Mouse (Mus musculus): ENCODE measurements around the gene 0610040J01Rik. TPM values are rescaled to one million over a fixed set of nuclear protein-coding genes. Genes with fewer than 3 reads are reported as not detected.

0610040J01Rik gene
- 5.7 and 6.1 TPM in 2 replicates for polyA plus RNA-seq (2015; fragmentation: Nextera tagmentation; extraction: Ambion mirVana)

- H3K4me3 ChIP-seq (replicated peaks): peak within 1 kb of the TSS; percentile 56
- H3K4me1 ChIP-seq: 0 out of 2 replicates have a peak, but pooled peaks cover 10% of the 10 kb centered on the region
- H3K4me2 ChIP-seq (replicated peaks): peak within 1 kb of the TSS; percentile 98
- no peaks in the 10 kb centered on the region for H3K36me3 ChIP-seq
- H3K9me3 ChIP-seq (replicated peaks): no peaks in the 10 kb centered on the region
- peak within 1 kb of the TSS; percentile 29; the same call in 1 of the 2 replicates for H3K9ac ChIP-seq
- WGBS: 2% methylated on average over 42 of the region's 42 CpGs
- H3K27me3 ChIP-seq: peaks cover 19% of the 10 kb centered on the region
- peak; percentile 79 for ATAC-seq (ENCODE audit: insufficient number of reproducible peaks, low FRiP score, low TSS enrichment, low read depth)
- no peak within 1 kb of the TSS for H3K27ac ChIP-seq (replicated peaks)
Measured at GRCm38 (mm10) chr5:63811819-63812508, at the start of gene 0610040J01Rik. 0610040J01Rik (plus strand) TSS chr5:63812363.

GRCm38 (mm10) chr5:63765886-63766285 is 46.3 kb upstream of the 0610040J01Rik start:
- Histone ChIP-seq H3K36me3 (no peaks in the 10 kb centered on the region), H3K4me1 (peaks cover 8% of the 10 kb centered on the region; the same call in 1 of the 2 replicates), H3K27ac (replicated peaks) (no peak overlapping the region), H3K9ac (no peak overlapping the region), H3K4me2 (replicated peaks) (no peak overlapping the region), H3K4me3 (replicated peaks) (no peak overlapping the region), H3K9me3 (replicated peaks) (no peaks in the 10 kb centered on the region), H3K27me3 (no peaks in the 10 kb centered on the region)
- WGBS: 73% methylated on average over 4 of the region's 4 CpGs
- no peak for ATAC-seq (ENCODE audit: insufficient number of reproducible peaks, low FRiP score, low TSS enrichment, low read depth)

GRCm38 (mm10) chr5:63766715-63767114 is 45.4 kb upstream of the 0610040J01Rik start:
- Histone ChIP-seq H3K4me3 (replicated peaks) (no peak overlapping the region), H3K27me3 (no peaks in the 10 kb centered on the region), H3K9ac (no peak overlapping the region), H3K4me1 (peaks cover 8% of the 10 kb centered on the region; the same call in 1 of the 2 replicates), H3K4me2 (replicated peaks) (no peak overlapping the region), H3K36me3 (no peaks in the 10 kb centered on the region), H3K9me3 (replicated peaks) (no peaks in the 10 kb centered on the region), H3K27ac (replicated peaks) (no peak overlapping the region)
- no peak for ATAC-seq (ENCODE audit: insufficient number of reproducible peaks, low FRiP score, low TSS enrichment, low read depth)
- 36% methylated on average over 6 of the region's 6 CpGs for WGBS

GRCm38 (mm10) chr5:63767464-63767863 is 44.7 kb upstream of the 0610040J01Rik start:
- WGBS: 52% methylated on average over 8 of the region's 8 CpGs
- no peak overlapping the region for H3K9ac ChIP-seq

GRCm38 (mm10) chr5:63768220-63768619 is 43.9 kb upstream of the 0610040J01Rik start:
- H3K9me3 ChIP-seq (replicated peaks): no peaks in the 10 kb centered on the region
- H3K4me1 ChIP-seq: peaks cover 8% of the 10 kb centered on the region; the same call in 1 of the 2 replicates
- ATAC-seq (ENCODE audit: insufficient number of reproducible peaks, low FRiP score, low TSS enrichment, low read depth): no peak
- H3K27me3 ChIP-seq: no peaks in the 10 kb centered on the region
- H3K4me2 ChIP-seq (replicated peaks): no peak overlapping the region
- no peak overlapping the region for H3K9ac ChIP-seq
- H3K27ac ChIP-seq (replicated peaks): no peak overlapping the region
- no peak overlapping the region for H3K4me3 ChIP-seq (replicated peaks)
- H3K36me3 ChIP-seq: no peaks in the 10 kb centered on the region
- 67% methylated on average over 4 of the region's 4 CpGs for WGBS

More at GRCm38 (mm10) chr5:63767464-63767863, 44.7 kb upstream of the 0610040J01Rik start:
- no peak overlapping the region for H3K27ac ChIP-seq (replicated peaks)
- peak overlapping the region; percentile 18 for H3K4me2 ChIP-seq (replicated peaks)
- no peaks in the 10 kb centered on the region for H3K36me3 ChIP-seq
- H3K4me3 ChIP-seq (replicated peaks): 0 out of 2 replicates have a peak overlapping the region, but pooled peaks have one; percentile 0
- no peaks in the 10 kb centered on the region for H3K27me3 ChIP-seq
- ATAC-seq (ENCODE audit: insufficient number of reproducible peaks, low FRiP score, low TSS enrichment, low read depth): no peak
- peaks cover 8% of the 10 kb centered on the region; the same call in 1 of the 2 replicates for H3K4me1 ChIP-seq
- no peaks in the 10 kb centered on the region for H3K9me3 ChIP-seq (replicated peaks)

- ATAC-seq (ENCODE audit: insufficient number of reproducible peaks, low FRiP score, low TSS enrichment, low read depth): no peak
- no peak overlapping the region for H3K9ac ChIP-seq
- no peak overlapping the region for H3K4me3 ChIP-seq (replicated peaks)
- no peak overlapping the region for H3K27ac ChIP-seq (replicated peaks)
- no peaks in the 10 kb centered on the region for H3K36me3 ChIP-seq
- peaks cover 3% of the 10 kb centered on the region; the same call in 1 of the 2 replicates for H3K4me1 ChIP-seq
- no peak overlapping the region for H3K4me2 ChIP-seq (replicated peaks)
- H3K9me3 ChIP-seq (replicated peaks): no peaks in the 10 kb centered on the region
- H3K27me3 ChIP-seq: no peaks in the 10 kb centered on the region
- 79% methylated on average over 2 of the region's 2 CpGs for WGBS
Measured at GRCm38 (mm10) chr5:63772971-63773370, 39.2 kb upstream of the 0610040J01Rik start.

GRCm38 (mm10) chr5:63773603-63774002 is 38.6 kb upstream of the 0610040J01Rik start:
- no peak overlapping the region for H3K4me2 ChIP-seq (replicated peaks)
- ATAC-seq (ENCODE audit: insufficient number of reproducible peaks, low FRiP score, low TSS enrichment, low read depth): no peak
- no peaks in the 10 kb centered on the region for H3K4me1 ChIP-seq
- no peaks in the 10 kb centered on the region for H3K36me3 ChIP-seq
- no peaks in the 10 kb centered on the region for H3K27me3 ChIP-seq
- H3K9me3 ChIP-seq (replicated peaks): no peaks in the 10 kb centered on the region
- 66% methylated on average over 1 of the region's 1 CpGs for WGBS
- no peak overlapping the region for H3K4me3 ChIP-seq (replicated peaks)
- H3K9ac ChIP-seq: no peak overlapping the region
- no peak overlapping the region for H3K27ac ChIP-seq (replicated peaks)

- no peak for ATAC-seq (ENCODE audit: insufficient number of reproducible peaks, low FRiP score, low TSS enrichment, low read depth)
- Histone ChIP-seq H3K27ac (replicated peaks) (no peak overlapping the region), H3K4me2 (replicated peaks) (no peak overlapping the region), H3K9me3 (replicated peaks) (no peaks in the 10 kb centered on the region), H3K9ac (no peak overlapping the region), H3K36me3 (no peaks in the 10 kb centered on the region), H3K4me3 (replicated peaks) (no peak overlapping the region), H3K4me1 (no peaks in the 10 kb centered on the region), H3K27me3 (no peaks in the 10 kb centered on the region)
- 77% methylated on average over 10 of the region's 10 CpGs for WGBS
Measured at GRCm38 (mm10) chr5:63788156-63788826, 23.9 kb upstream of the 0610040J01Rik start.

GRCm38 (mm10) chr5:63812509-63812865 is 324 bp downstream of the 0610040J01Rik start:
- Histone ChIP-seq H3K9me3 (replicated peaks) (no peaks in the 10 kb centered on the region), H3K36me3 (no peaks in the 10 kb centered on the region), H3K9ac (peak overlapping the region; percentile 29; the same call in 1 of the 2 replicates), H3K27ac (replicated peaks) (no peak overlapping the region), H3K4me2 (replicated peaks) (peak overlapping the region; percentile 98), H3K27me3 (peaks cover 19% of the 10 kb centered on the region), H3K4me1 (0 out of 2 replicates have a peak, but pooled peaks cover 10% of the 10 kb centered on the region), H3K4me3 (replicated peaks) (peak overlapping the region; percentile 56)
- WGBS: 1% methylated on average over 26 of the region's 26 CpGs
- no peak for ATAC-seq (ENCODE audit: insufficient number of reproducible peaks, low FRiP score, low TSS enrichment, low read depth)

GRCm38 (mm10) chr5:63816643-63817042 is 4.5 kb downstream of the 0610040J01Rik start:
- 0 out of 2 replicates have a peak, but pooled peaks cover 10% of the 10 kb centered on the region for H3K4me1 ChIP-seq
- H3K4me3 ChIP-seq (replicated peaks): no peak overlapping the region
- no peak overlapping the region for H3K27ac ChIP-seq (replicated peaks)
- H3K9ac ChIP-seq: no peak overlapping the region
- H3K4me2 ChIP-seq (replicated peaks): no peak overlapping the region
- H3K9me3 ChIP-seq (replicated peaks): no peaks in the 10 kb centered on the region
- 88% methylated on average over 7 of the region's 7 CpGs for WGBS
- peaks cover 17% of the 10 kb centered on the region for H3K27me3 ChIP-seq
- H3K36me3 ChIP-seq: no peaks in the 10 kb centered on the region
- no peak for ATAC-seq (ENCODE audit: insufficient number of reproducible peaks, low FRiP score, low TSS enrichment, low read depth)

GRCm38 (mm10) chr5:63817270-63817669 is 5.1 kb downstream of the 0610040J01Rik start:
- no peak overlapping the region for H3K27ac ChIP-seq (replicated peaks)

More at GRCm38 (mm10) chr5:63817270-63817669, 5.1 kb downstream of the 0610040J01Rik start:
- Histone ChIP-seq H3K4me3 (replicated peaks) (no peak overlapping the region), H3K9ac (no peak overlapping the region), H3K4me1 (0 out of 2 replicates have a peak, but pooled peaks cover 4% of the 10 kb centered on the region), H3K36me3 (no peaks in the 10 kb centered on the region), H3K27me3 (peaks cover 11% of the 10 kb centered on the region), H3K9me3 (replicated peaks) (no peaks in the 10 kb centered on the region), H3K4me2 (replicated peaks) (no peak overlapping the region)
- WGBS: 70% methylated on average over 5 of the region's 5 CpGs
- ATAC-seq (ENCODE audit: insufficient number of reproducible peaks, low FRiP score, low TSS enrichment, low read depth): no peak

All from embryonic facial prominence, embryonic 15.5 days (tissue).